Mouse (Mus musculus): Measurements from ENCODE around the gene Fsd1. TPM values are rescaled to one million over a fixed set of nuclear protein-coding genes. Genes with fewer than 3 reads are reported as not detected.

Gene Fsd1
- polyA plus RNA-seq, 1 experiment from 2014 or later: 188 TPM

- Histone ChIP-seq H3K9ac (replicated peaks; ENCODE audit: low read depth, low read length) (no peak within 1 kb of the TSS), H3K27me3 (ENCODE audit: control insufficient read depth, insufficient read depth, low read length) (no peaks in the 10 kb centered on the region), H3K4me2 (ENCODE audit: low read depth, low read length) (no peak within 1 kb of the TSS), H3K4me1 (ENCODE audit: control insufficient read depth, insufficient read depth, low read length) (0 out of 2 replicates have a peak, but pooled peaks cover 3% of the 10 kb centered on the region), H3K9me3 (ENCODE audit: control insufficient read depth, low read length) (no peaks in the 10 kb centered on the region), H3K27ac (ENCODE audit: low read depth, low read length) (no peak within 1 kb of the TSS), H3K36me3 (ENCODE audit: control insufficient read depth, insufficient read depth, low read length) (no peaks in the 10 kb centered on the region), H3K4me3 (ENCODE audit: low read depth, low read length) (no peak within 1 kb of the TSS)
- ATAC-seq (ENCODE audit: low read depth): no peak
- 84% methylated on average over 6 of the region's 6 CpGs for WGBS
These were observed 33.8 kb upstream of the Fsd1 start, which contains the start of gene Ebi3 for GRCm38 (mm10) chr17:55952447-55953027. TSS of gene Ebi3 (plus strand) at chr17:55952640.

GRCm38 (mm10) chr17:55953751-55954150, 32.6 kb upstream of the Fsd1 start:
- H3K4me1 ChIP-seq (ENCODE audit: control insufficient read depth, insufficient read depth, low read length): peaks cover 9% of the 10 kb centered on the region; the same call in 1 of the 2 replicates
- H3K4me3 ChIP-seq (ENCODE audit: low read depth, low read length): no peak overlapping the region
- 80% methylated on average over 6 of the region's 6 CpGs for WGBS
- H3K9ac ChIP-seq (replicated peaks; ENCODE audit: low read depth, low read length): no peak overlapping the region
- H3K9me3 ChIP-seq (ENCODE audit: control insufficient read depth, low read length): no peaks in the 10 kb centered on the region
- no peak overlapping the region for H3K27ac ChIP-seq (ENCODE audit: low read depth, low read length)
- no peak for ATAC-seq (ENCODE audit: low read depth)
- no peaks in the 10 kb centered on the region for H3K36me3 ChIP-seq (ENCODE audit: control insufficient read depth, insufficient read depth, low read length)
- no peak overlapping the region for H3K4me2 ChIP-seq (ENCODE audit: low read depth, low read length)
- H3K27me3 ChIP-seq (ENCODE audit: control insufficient read depth, insufficient read depth, low read length): no peaks in the 10 kb centered on the region

- Histone ChIP-seq H3K9me3 (ENCODE audit: control insufficient read depth, low read length) (no peaks in the 10 kb centered on the region), H3K4me3 (ENCODE audit: low read depth, low read length) (no peak overlapping the region), H3K27ac (ENCODE audit: low read depth, low read length) (no peak overlapping the region), H3K27me3 (ENCODE audit: control insufficient read depth, insufficient read depth, low read length) (no peaks in the 10 kb centered on the region), H3K4me1 (ENCODE audit: control insufficient read depth, insufficient read depth, low read length) (peaks cover 9% of the 10 kb centered on the region; the same call in 1 of the 2 replicates), H3K36me3 (ENCODE audit: control insufficient read depth, insufficient read depth, low read length) (no peaks in the 10 kb centered on the region), H3K9ac (replicated peaks; ENCODE audit: low read depth, low read length) (no peak overlapping the region), H3K4me2 (ENCODE audit: low read depth, low read length) (no peak overlapping the region)
- 34% methylated on average over 16 of the region's 16 CpGs for WGBS
- no peak for ATAC-seq (ENCODE audit: low read depth)
These were observed 32.1 kb upstream of the Fsd1 start for GRCm38 (mm10) chr17:55954229-55954628.

- ATAC-seq (ENCODE audit: low read depth): peak; percentile 35
- H3K4me2 ChIP-seq (ENCODE audit: low read depth, low read length): peak overlapping the region; percentile 65
- WGBS: under 1% methylated on average over 26 of the region's 26 CpGs
- H3K9me3 ChIP-seq (ENCODE audit: control insufficient read depth, low read length): no peaks in the 10 kb centered on the region
- H3K9ac ChIP-seq (replicated peaks; ENCODE audit: low read depth, low read length): peak overlapping the region; percentile 44
- H3K27me3 ChIP-seq (ENCODE audit: control insufficient read depth, insufficient read depth, low read length): no peaks in the 10 kb centered on the region
- no peaks in the 10 kb centered on the region for H3K36me3 ChIP-seq (ENCODE audit: control insufficient read depth, insufficient read depth, low read length)
- H3K4me3 ChIP-seq (ENCODE audit: low read depth, low read length): peak overlapping the region; percentile 44
- H3K27ac ChIP-seq (ENCODE audit: low read depth, low read length): peak overlapping the region; percentile 55
- peaks cover 14% of the 10 kb centered on the region for H3K4me1 ChIP-seq (ENCODE audit: control insufficient read depth, insufficient read depth, low read length)
These were observed 30.2 kb upstream of the Fsd1 start for GRCm38 (mm10) chr17:55956129-55956528.

GRCm38 (mm10) chr17:55956591-55956990, 29.7 kb upstream of the Fsd1 start:
- Histone ChIP-seq H3K9me3 (ENCODE audit: control insufficient read depth, low read length) (no peaks in the 10 kb centered on the region), H3K36me3 (ENCODE audit: control insufficient read depth, insufficient read depth, low read length) (no peaks in the 10 kb centered on the region), H3K4me1 (ENCODE audit: control insufficient read depth, insufficient read depth, low read length) (peaks cover 14% of the 10 kb centered on the region), H3K27ac (ENCODE audit: low read depth, low read length) (peak overlapping the region; percentile 55), H3K4me2 (ENCODE audit: low read depth, low read length) (peak overlapping the region; percentile 65), H3K4me3 (ENCODE audit: low read depth, low read length) (peak overlapping the region; percentile 44), H3K27me3 (ENCODE audit: control insufficient read depth, insufficient read depth, low read length) (no peaks in the 10 kb centered on the region), H3K9ac (replicated peaks; ENCODE audit: low read depth, low read length) (peak overlapping the region; percentile 44)
- ATAC-seq (ENCODE audit: low read depth): no peak
- 45% methylated on average over 6 of the region's 6 CpGs for WGBS

- no peak overlapping the region for H3K4me3 ChIP-seq (ENCODE audit: low read depth, low read length)
- no peak overlapping the region; the same call in 1 of the 2 replicates for H3K4me2 ChIP-seq (ENCODE audit: low read depth, low read length)
- no peak overlapping the region for H3K9ac ChIP-seq (replicated peaks; ENCODE audit: low read depth, low read length)
- peaks cover 5% of the 10 kb centered on the region; the same call in 1 of the 2 replicates for H3K36me3 ChIP-seq (ENCODE audit: control insufficient read depth, insufficient read depth, low read length)
- no peaks in the 10 kb centered on the region for H3K9me3 ChIP-seq (ENCODE audit: control insufficient read depth, low read length)
- H3K4me1 ChIP-seq (ENCODE audit: control insufficient read depth, insufficient read depth, low read length): peaks cover 14% of the 10 kb centered on the region
- H3K27ac ChIP-seq (ENCODE audit: low read depth, low read length): peak overlapping the region; percentile 35; the same call in 1 of the 2 replicates
- peak; percentile 35; the same call in 1 of the 2 replicates for ATAC-seq (ENCODE audit: low read depth)
- no peaks in the 10 kb centered on the region for H3K27me3 ChIP-seq (ENCODE audit: control insufficient read depth, insufficient read depth, low read length)
- WGBS: 14% methylated on average over 9 of the region's 9 CpGs
These were observed 29.1 kb upstream of the Fsd1 start for GRCm38 (mm10) chr17:55957168-55957567.

GRCm38 (mm10) chr17:55957726-55958583, 28.4 kb upstream of the Fsd1 start:
- 80% methylated on average over 13 of the region's 13 CpGs for WGBS
- Histone ChIP-seq H3K36me3 (ENCODE audit: control insufficient read depth, insufficient read depth, low read length) (peaks cover 6% of the 10 kb centered on the region; the same call in 1 of the 2 replicates), H3K4me1 (ENCODE audit: control insufficient read depth, insufficient read depth, low read length) (peaks cover 14% of the 10 kb centered on the region), H3K27me3 (ENCODE audit: control insufficient read depth, insufficient read depth, low read length) (no peaks in the 10 kb centered on the region), H3K4me3 (ENCODE audit: low read depth, low read length) (peak overlapping the region; percentile 49), H3K27ac (ENCODE audit: low read depth, low read length) (peak overlapping the region; percentile 91), H3K9me3 (ENCODE audit: control insufficient read depth, low read length) (no peaks in the 10 kb centered on the region), H3K9ac (replicated peaks; ENCODE audit: low read depth, low read length) (peak overlapping the region; percentile 32), H3K4me2 (ENCODE audit: low read depth, low read length) (peak overlapping the region; percentile 79)
- ATAC-seq (ENCODE audit: low read depth): no peak

- ATAC-seq (ENCODE audit: low read depth): no peak
- H3K4me1 ChIP-seq (ENCODE audit: control insufficient read depth, insufficient read depth, low read length): peaks cover 14% of the 10 kb centered on the region
- peaks cover 6% of the 10 kb centered on the region; the same call in 1 of the 2 replicates for H3K36me3 ChIP-seq (ENCODE audit: control insufficient read depth, insufficient read depth, low read length)
- WGBS: 34% methylated on average over 2 of the region's 2 CpGs
- no peaks in the 10 kb centered on the region for H3K9me3 ChIP-seq (ENCODE audit: control insufficient read depth, low read length)
- peak overlapping the region; percentile 79 for H3K4me2 ChIP-seq (ENCODE audit: low read depth, low read length)
- peak overlapping the region; percentile 49 for H3K4me3 ChIP-seq (ENCODE audit: low read depth, low read length)
- H3K27ac ChIP-seq (ENCODE audit: low read depth, low read length): peak overlapping the region; percentile 91
- no peaks in the 10 kb centered on the region for H3K27me3 ChIP-seq (ENCODE audit: control insufficient read depth, insufficient read depth, low read length)
- H3K9ac ChIP-seq (replicated peaks; ENCODE audit: low read depth, low read length): peak overlapping the region; percentile 32
These were observed 27.8 kb upstream of the Fsd1 start for GRCm38 (mm10) chr17:55958584-55958886.
